Mouse (Mus musculus) embryonic facial prominence, embryonic 12.5 days (tissue): ENCODE data around the gene Ncoa1. TPM values are rescaled to one million over a fixed set of nuclear protein-coding genes. Genes with fewer than 3 reads are reported as not detected.
"Not testable (repeated sequence)": the region's sequence is repeated elsewhere in the genome, so short reads cannot be mapped to it uniquely, and the experiment has no call there.

Experiments used
- ATAC-seq: fragments of 200-750 bp; cut with Nextera tagmentation; 2 replicates; pipeline ENCODE4 v1.8.0; 2017; ENCODE audit not compliant: insufficient number of reproducible peaks, insufficient read depth, low FRiP score, low TSS enrichment
- H3K27ac ChIP-seq: fragments of 300-500 bp; sonication (generic); 2 replicates; pipeline ENCODE4 v1.5.1; 2016; ENCODE audit warnings: mild to moderate bottlenecking
- H3K27me3 ChIP-seq: fragments of 300-500 bp; sonication (generic); 2 replicates; pipeline ENCODE4 v1.6.1; 2016; ENCODE audit warnings: mild to moderate bottlenecking, moderate library complexity
- H3K36me3 ChIP-seq: fragments of 300-500 bp; sonication (generic); 2 replicates; pipeline ENCODE4 v1.6.1; 2016; ENCODE audit warnings: mild to moderate bottlenecking
- H3K4me1 ChIP-seq: fragments of 300-500 bp; sonication (generic); 2 replicates; pipeline ENCODE4 v1.6.1; 2016
- H3K4me2 ChIP-seq: fragments of 300-500 bp; sonication (generic); replicated peaks from 2 replicates; pipeline ENCODE4 v1.6.1; 2016; ENCODE audit warnings: mild to moderate bottlenecking, moderate library complexity
- H3K4me3 ChIP-seq: fragments of 300-500 bp; sonication (generic); 2 replicates; pipeline ENCODE4 v1.5.1; 2016; ENCODE audit warnings: mild to moderate bottlenecking
- H3K9ac ChIP-seq: fragments of 300-500 bp; sonication (generic); 2 replicates; pipeline ENCODE4 v1.6.1; 2016; ENCODE audit warnings: mild to moderate bottlenecking, moderate library complexity
- H3K9me3 ChIP-seq: fragments of 300-500 bp; sonication (generic); 2 replicates; pipeline ENCODE4 v1.6.1; 2016; ENCODE audit warnings: mild to moderate bottlenecking, moderate library complexity
- WGBS: fragments of 180-500 bp; shearing (Covaris S2); methylation state at CpG from one replicate; pipeline ENCODE4 v1.1.7; 2016; 5-methylcytosine and 5-hydroxymethylcytosine counted together
- polyA plus RNA-seq: library from polyadenylated mRNA; unstranded; fragments of >200 nt; fragmentation: Nextera tagmentation; extraction: Ambion mirVana; gene quantifications from 2 replicates; pipeline ENCODE4 v1.2.1, GENCODE M21; 2016

The Ncoa1 gene
- polyA plus RNA-seq, 1 experiment from 2014 or later = 9.8 TPM

- H3K9ac ChIP-seq = no peak overlapping the region
- H3K27me3 ChIP-seq = no peaks in the 10 kb centered on the region
- no peak overlapping the region for H3K27ac ChIP-seq
- no peak overlapping the region for H3K4me2 ChIP-seq
- H3K36me3 ChIP-seq = no peaks in the 10 kb centered on the region
- H3K4me3 ChIP-seq = no peak overlapping the region
- H3K4me1 ChIP-seq = peaks cover 5% of the 10 kb centered on the region; the same call in 1 of the 2 replicates
- ATAC-seq = no peak
- 78% methylated on average over 3 of the region's 3 CpGs for WGBS
- no peaks in the 10 kb centered on the region for H3K9me3 ChIP-seq
Observed at GRCm38 (mm10) chr12:4386077-4386719, 90.8 kb downstream of the Ncoa1 start.

- Histone ChIP-seq H3K9ac (no peak overlapping the region), H3K4me1 (peaks cover 5% of the 10 kb centered on the region; the same call in 1 of the 2 replicates), H3K27ac (no peak overlapping the region), H3K4me2 (no peak overlapping the region), H3K36me3 (no peaks in the 10 kb centered on the region), H3K9me3 (no peaks in the 10 kb centered on the region), H3K4me3 (no peak overlapping the region), H3K27me3 (no peaks in the 10 kb centered on the region)
- WGBS = 89% methylated on average over 3 of the region's 3 CpGs
- no peak for ATAC-seq
Observed at GRCm38 (mm10) chr12:4383061-4383460, 93.9 kb downstream of the Ncoa1 start.

DNA sequence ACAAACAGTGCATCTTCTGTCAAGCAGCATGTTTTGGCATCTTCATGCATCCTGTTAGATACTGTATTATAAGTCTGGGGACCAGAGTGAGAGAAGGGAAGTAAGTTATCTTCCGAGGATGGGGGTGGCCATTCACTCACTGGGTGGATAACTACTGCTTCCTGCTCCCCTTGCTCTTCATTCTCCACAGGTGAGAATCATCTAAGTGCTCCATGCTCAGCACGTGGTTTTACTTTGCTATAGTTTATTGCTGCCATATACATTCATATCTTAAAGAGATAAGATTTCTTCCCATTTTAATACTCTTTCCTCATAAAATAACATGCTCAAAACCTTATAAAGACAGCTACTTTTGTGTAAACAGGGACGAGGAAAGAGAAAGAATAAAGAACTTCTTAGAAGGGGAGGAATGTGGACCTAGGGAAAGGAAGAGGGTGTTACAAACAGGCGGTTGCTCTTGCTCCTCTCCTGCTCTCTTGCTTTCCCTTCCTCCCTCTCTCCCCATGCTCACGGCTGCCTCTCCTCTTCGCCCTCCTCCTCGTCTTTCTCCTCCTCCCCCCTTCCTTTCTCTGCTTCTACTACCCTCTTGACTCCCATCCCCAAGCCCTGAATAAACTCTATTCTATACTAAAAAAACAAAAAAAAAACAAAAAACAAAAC, 97.6 kb downstream of the Ncoa1 start:
- Histone ChIP-seq H3K4me3 (no peak overlapping the region), H3K4me2 (no peak overlapping the region), H3K36me3 (no peaks in the 10 kb centered on the region), H3K9me3 (no peaks in the 10 kb centered on the region), H3K4me1 (peaks cover 5% of the 10 kb centered on the region; the same call in 1 of the 2 replicates), H3K27me3 (no peaks in the 10 kb centered on the region), H3K27ac (no peak overlapping the region), H3K9ac (no peak overlapping the region)
- WGBS = 55% methylated on average over 7 of the region's 7 CpGs
- ATAC-seq = no peak

- H3K4me1 ChIP-seq = peaks cover 5% of the 10 kb centered on the region; the same call in 1 of the 2 replicates
- H3K27ac ChIP-seq = no peak overlapping the region
- H3K36me3 ChIP-seq = no peaks in the 10 kb centered on the region
- no peak overlapping the region for H3K9ac ChIP-seq
- no peaks in the 10 kb centered on the region for H3K9me3 ChIP-seq
- no peaks in the 10 kb centered on the region for H3K27me3 ChIP-seq
- no peak overlapping the region for H3K4me2 ChIP-seq
- 90% methylated on average over 4 of the region's 4 CpGs for whole genome bisulfite sequencing
- no peak for ATAC-seq
- H3K4me3 ChIP-seq = no peak overlapping the region
Observed at GRCm38 (mm10) chr12:4376475-4376874, 100.5 kb downstream of the Ncoa1 start.

DNA sequence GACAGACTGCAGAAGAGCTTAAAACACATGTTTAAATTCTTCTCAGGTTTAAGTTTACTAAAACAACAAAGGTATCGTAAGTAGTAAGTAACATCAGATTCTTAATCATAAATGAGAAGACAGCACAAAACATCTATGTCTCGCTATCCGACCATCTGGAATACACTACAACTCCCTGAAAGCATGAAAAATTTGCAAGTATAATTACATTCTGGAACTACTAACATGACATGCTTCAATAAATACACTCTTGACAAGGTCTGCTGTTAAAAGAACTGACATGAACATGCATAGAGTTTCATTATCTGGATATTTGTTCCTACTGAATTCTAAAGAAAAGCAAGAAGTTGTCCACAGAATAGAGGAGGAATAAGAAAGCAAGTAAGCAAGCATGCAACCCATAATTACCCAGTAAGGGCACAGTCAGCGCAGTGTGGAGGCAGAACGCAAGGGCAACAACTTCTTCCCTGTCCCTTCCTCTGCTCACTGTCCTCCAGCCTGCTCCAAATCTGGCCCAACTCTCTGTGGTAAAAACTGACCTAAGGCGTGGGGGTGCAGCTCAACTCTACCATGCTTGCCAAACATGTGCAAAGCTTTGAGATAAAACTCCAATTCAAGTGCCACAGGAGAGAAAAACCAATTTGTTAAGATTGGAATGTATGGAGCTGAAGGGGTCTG, 102.0 kb downstream of the Ncoa1 start:
- Histone ChIP-seq H3K9me3 (no peaks in the 10 kb centered on the region), H3K4me1 (peaks cover 5% of the 10 kb centered on the region; the same call in 1 of the 2 replicates), H3K27ac (no peak overlapping the region), H3K27me3 (no peaks in the 10 kb centered on the region), H3K9ac (no peak overlapping the region), H3K36me3 (no peaks in the 10 kb centered on the region), H3K4me2 (no peak overlapping the region), H3K4me3 (no peak overlapping the region)
- no peak for ATAC-seq
- WGBS = 59% methylated on average over 6 of the region's 6 CpGs

GRCm38 (mm10) chr12:4371406-4371805, 105.6 kb downstream of the Ncoa1 start:
- peaks cover 5% of the 10 kb centered on the region; the same call in 1 of the 2 replicates for H3K4me1 ChIP-seq
- no peak overlapping the region for H3K9ac ChIP-seq
- 76% methylated on average over 1 of the region's 1 CpGs for WGBS
- H3K4me3 ChIP-seq = no peak overlapping the region
- no peak for ATAC-seq
- no peaks in the 10 kb centered on the region for H3K9me3 ChIP-seq
- no peak overlapping the region for H3K4me2 ChIP-seq
- H3K27me3 ChIP-seq = no peaks in the 10 kb centered on the region
- no peak overlapping the region for H3K27ac ChIP-seq
- H3K36me3 ChIP-seq = no peaks in the 10 kb centered on the region

DNA sequence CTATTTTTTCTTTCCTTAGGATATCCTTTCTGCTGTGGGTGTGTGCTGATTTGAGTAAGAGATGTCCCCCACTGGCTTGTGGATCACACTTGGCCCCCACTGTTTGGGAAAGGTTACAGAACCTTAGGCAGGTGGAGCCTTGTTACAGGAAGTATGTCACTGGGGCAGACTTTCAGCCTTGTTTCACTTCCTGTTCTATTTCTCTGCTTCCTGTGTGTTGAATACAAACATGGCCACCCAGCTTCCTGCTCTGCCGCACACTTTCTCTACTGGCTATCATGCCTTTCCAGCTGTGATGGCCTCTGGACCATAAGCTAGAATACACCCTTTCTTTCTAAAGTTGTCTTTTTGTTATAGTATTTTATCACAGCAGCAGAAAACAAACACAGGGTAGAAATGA, 111.0 kb downstream of the Ncoa1 start:
- 84% methylated on average over 1 of the region's 1 CpGs for WGBS
- no peaks in the 10 kb centered on the region for H3K9me3 ChIP-seq
- no peak overlapping the region for H3K9ac ChIP-seq
- no peak overlapping the region for H3K4me2 ChIP-seq
- no peak overlapping the region for H3K27ac ChIP-seq
- H3K4me1 ChIP-seq = no peaks in the 10 kb centered on the region
- no peak overlapping the region for H3K4me3 ChIP-seq
- ATAC-seq = no peak
- no peaks in the 10 kb centered on the region for H3K36me3 ChIP-seq
- no peaks in the 10 kb centered on the region for H3K27me3 ChIP-seq

GRCm38 (mm10) chr12:4359475-4359874, 117.5 kb downstream of the Ncoa1 start:
- Histone ChIP-seq H3K27me3 (no peaks in the 10 kb centered on the region), H3K9ac (no peak overlapping the region), H3K4me1 (no peaks in the 10 kb centered on the region), H3K36me3 (no peaks in the 10 kb centered on the region), H3K27ac (no peak overlapping the region), H3K4me3 (no peak overlapping the region), H3K9me3 (no peaks in the 10 kb centered on the region), H3K4me2 (no peak overlapping the region)
- ATAC-seq = no peak
- WGBS = 38% methylated on average over 1 of the region's 1 CpGs

DNA sequence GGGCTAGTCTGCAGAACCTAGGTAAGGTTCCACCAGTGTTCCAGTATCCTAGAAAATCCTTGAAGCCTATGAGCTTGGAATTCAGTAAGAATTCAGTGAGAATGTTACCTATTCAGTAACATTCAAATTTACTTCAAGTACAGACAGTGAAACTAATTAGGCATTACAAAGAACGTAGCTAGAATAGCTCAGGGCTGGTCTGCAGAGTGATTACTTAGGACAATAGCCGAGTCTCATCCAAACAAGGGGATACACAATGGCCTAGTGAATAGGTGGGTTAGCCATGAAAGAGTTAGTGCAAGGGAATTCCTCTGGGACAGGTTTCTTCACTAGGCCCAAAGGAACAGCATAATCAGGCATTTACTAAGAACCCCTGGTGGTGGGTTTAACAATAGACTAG, 118.3 kb downstream of the Ncoa1 start:
- not testable (repeated sequence) for ATAC-seq, H3K4me1 ChIP-seq, H3K4me3 ChIP-seq, H3K9ac ChIP-seq, H3K27ac ChIP-seq, H3K27me3 ChIP-seq, H3K36me3 ChIP-seq, H3K4me2 ChIP-seq, H3K9me3 ChIP-seq
- 65% methylated on average over 2 of the region's 2 CpGs for WGBS

- Histone ChIP-seq H3K27ac (no peak overlapping the region), H3K36me3 (no peaks in the 10 kb centered on the region), H3K4me2 (no peak overlapping the region), H3K9me3 (no peaks in the 10 kb centered on the region), H3K4me3 (no peak overlapping the region), H3K9ac (no peak overlapping the region), H3K27me3 (no peaks in the 10 kb centered on the region), H3K4me1 (no peaks in the 10 kb centered on the region)
- ATAC-seq = no peak
- WGBS = 95% methylated on average over 4 of the region's 4 CpGs
Observed at GRCm38 (mm10) chr12:4358100-4358499, 118.9 kb downstream of the Ncoa1 start.

DNA sequence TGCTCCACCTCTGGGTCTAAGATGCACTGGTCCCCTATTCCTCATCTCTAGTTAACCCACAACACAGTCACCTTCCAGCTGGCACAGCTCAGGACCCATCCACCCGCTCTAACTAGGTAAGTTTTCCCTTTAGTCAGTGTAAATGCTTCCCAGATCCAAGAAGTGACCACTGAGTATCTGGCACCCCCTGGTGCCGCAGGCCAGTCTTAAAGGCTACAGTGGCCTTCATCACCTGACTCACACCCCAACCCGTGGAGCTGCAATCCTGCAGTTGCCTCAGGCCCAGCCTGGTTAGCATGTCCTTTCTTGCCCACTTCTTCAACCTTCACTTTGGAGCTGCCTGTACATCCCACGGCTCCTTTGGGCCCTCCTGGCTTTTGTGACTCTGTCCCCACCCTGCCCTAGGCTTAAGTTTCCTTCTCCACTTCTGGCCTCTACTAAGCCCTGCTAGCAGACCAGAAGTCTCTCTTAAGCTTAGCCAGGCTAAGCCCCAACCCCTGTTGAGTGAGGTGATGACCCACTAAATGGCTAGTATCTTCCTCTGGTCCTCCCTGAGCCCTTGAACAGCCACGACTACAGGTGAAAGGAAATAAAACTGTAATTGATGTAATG, 120.0 kb downstream of the Ncoa1 start:
- Histone ChIP-seq H3K4me3 (no peak overlapping the region), H3K9me3 (no peaks in the 10 kb centered on the region), H3K36me3 (no peaks in the 10 kb centered on the region), H3K9ac (no peak overlapping the region), H3K4me2 (no peak overlapping the region), H3K4me1 (no peaks in the 10 kb centered on the region), H3K27me3 (no peaks in the 10 kb centered on the region), H3K27ac (no peak overlapping the region)
- 75% methylated on average over 5 of the region's 5 CpGs for WGBS
- no peak for ATAC-seq
